Mouse (Mus musculus): ENCODE data around the gene Skap1. TPM values are rescaled to one million over a fixed set of nuclear protein-coding genes. Genes with fewer than 3 reads are reported as not detected.
"Not testable (repeated sequence)": the region's sequence is repeated elsewhere in the genome, so short reads cannot be mapped to it uniquely, and the experiment has no call there.

The Skap1 gene
- total RNA-seq, 2 experiments from 2014 or later = 0.16 to 0.19 TPM

DNA sequence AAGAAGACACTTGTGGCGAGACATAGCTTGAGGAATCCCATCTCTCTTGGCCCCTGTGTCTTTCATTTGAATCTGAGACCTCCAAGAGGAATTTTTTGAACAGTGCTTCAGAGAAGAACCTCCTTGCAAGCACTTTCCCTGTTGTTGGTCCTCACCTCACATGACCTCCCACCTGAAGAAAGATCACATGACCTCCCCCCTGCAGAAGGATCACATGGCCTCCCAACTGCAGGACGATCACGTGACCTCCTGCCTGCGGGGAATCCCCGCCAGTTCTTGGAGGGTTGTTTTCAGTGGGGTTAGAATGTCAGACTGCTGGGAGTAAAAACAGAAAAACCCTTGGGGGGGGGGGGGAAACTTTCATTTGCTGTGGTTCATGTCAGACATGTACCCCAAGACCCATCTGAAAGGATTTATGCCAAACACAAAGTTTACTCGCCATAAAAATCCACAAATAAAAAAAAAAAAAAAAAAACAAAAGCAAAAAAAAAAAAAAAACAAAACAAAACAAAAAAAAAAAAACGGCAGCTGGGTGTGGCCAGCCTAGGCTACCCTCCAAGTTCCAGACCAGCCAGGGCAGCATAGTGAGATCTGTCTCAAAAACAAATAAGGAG is 232.6 kb downstream of the Skap1 start:
- DNase-seq = no peak

DNA sequence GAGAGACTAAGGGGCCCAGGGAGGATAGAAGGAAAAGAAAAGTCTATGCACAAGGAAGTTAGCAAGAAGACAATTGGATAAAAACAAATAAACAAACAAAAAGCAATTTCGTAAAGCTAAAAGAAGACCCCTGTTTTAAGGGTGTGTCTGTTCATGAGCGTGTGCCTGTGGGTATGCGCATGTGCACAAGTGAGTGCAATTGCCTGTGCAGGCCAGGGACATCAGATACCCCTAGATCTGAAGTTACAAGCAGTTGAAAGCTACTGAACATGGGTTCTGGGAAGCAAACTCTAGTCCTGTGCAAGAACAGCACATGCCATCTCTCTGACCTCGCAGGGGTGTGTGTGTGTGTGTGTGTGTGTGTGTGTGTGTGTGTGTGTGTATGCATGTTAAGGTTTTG is 233.1 kb downstream of the Skap1 start:
- no peak for DNase-seq

DNA sequence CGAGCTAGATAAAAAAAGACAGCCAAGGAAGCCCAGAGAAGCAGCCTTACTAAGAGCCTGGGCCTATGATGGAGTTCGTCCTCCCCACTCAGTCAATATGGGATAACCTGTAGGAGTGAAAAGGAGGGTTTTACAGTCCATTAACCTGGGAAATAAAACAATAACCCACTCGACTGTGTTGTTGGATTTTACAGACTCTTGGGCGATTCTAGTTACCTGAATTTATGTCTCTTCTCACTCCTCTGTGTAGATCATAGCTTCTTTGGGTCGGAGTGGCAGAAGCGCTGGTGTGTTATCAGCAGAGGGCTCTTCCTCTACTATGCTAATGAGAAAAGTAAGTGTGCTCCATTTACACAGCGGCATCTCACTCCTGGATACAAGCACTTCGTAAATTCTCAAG is 239.4 kb downstream of the Skap1 start:
- DNase-seq = no peak

DNA sequence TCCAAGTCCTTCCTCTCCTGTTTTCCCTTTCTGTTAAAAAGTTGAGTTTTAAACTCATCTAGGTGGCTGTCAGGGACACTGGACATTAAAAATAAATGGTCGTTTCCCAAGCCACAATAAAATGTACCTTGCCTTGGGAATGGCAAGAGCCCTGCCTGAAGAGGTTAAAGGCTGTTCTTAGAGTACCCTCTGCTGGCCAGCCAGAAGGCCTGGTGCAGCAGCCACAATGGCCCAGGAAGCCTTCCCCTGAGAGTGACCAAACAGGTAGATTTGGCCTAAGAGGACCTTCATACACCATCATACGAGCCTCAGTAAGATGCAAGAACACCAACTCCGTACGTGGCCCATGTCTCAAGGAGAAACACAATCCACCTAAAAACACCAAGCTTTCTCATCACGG is 246.9 kb downstream of the Skap1 start:
- no peak for DNase-seq

DNA sequence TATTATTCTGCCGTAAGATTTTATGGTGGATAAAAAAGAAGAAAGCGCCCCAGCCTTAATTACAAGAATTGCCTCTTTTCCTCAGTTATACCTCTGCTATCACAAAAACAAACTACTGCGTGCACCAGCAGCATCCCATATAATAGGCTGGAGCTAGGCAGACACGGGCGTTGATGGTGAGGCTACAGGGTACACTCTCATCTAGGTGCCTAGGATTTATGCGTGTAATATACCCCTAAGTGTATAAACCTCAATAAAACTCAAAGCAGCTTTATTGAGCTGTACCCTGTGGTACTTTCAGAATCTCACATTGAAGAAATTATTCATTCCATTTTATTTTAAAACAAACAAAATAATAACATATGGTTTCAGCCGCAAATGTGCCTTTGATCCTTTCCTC is 247.3 kb downstream of the Skap1 start:
- no peak for DNase-seq

DNA sequence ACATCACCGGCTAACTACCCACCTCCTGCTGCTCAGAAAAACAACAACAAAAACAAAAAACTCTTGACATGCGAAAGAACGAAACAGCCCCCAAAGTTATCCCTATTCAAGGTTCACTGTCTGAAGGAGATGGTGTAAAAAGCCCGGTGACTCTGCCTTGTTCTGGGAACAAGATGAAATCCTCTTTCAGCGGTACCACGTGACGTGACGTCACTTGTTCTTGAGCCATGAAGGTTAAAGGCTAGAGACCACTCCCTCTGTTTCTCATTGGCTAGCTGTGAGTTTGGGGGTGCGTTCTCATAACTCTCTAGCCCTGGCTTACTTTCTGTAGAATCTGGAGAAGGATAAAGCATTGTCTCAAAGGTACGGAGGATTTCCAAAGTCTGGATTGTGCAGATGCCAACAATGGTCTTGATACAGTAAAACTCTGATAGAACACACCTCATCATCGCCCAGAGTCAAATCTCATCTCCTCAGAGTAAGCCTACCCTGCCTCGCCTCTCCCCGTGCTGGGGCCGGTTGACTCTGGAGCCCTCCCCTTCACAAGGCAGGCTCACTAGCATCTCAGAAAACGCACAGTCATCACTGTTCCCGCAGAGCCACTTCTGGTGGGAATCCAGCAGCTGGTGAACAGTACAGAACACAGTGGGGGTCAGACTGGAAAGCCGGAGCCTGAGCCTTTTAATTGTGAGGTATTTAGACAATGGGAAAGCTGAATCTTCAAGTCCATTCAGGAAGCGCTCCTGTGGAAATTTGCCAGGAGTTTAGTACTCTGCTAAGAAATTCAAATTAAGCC is 249.0 kb downstream of the Skap1 start:
- no peak for DNase-seq

DNA sequence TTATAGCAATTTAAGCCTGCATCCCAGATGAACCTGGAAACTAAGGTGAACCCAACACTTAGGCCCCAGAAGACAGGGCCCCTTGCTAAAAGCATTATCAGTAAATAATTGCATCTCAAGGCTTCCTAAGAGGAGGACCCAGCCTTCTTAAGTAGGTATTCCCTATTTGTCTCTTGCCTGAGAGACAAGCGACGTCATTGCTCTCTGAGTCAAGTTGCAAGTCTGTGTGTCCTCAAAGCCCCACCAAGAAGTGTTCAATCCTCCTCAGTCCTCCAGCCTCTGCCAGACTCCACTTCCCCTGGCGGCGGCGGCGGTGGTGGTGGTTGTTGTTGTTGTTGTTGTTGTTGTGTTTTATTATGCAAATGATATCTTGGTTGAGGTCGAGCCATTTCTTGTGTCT is 249.6 kb downstream of the Skap1 start:
- DNase-seq = no peak

DNA sequence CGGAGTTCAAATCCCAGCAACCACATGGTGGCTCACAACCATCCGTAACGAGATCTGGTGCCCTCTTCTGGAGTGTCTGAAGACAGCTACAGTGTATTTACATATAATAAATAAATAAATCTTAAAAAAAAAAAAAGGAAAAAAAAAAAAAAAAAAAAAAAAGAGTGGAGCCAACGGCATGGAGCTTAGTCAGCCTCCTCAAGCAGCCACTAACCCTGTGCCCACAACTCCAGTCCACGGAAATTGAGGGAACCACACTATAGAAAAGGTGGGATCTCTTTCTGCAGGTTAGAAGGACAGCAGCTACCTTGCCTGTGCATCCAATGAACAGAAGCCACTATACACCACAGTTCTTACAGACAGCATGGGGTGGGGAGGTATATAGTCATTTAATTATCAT is 250.8 kb downstream of the Skap1 start:
- DNase-seq = not testable (repeated sequence)

DNA sequence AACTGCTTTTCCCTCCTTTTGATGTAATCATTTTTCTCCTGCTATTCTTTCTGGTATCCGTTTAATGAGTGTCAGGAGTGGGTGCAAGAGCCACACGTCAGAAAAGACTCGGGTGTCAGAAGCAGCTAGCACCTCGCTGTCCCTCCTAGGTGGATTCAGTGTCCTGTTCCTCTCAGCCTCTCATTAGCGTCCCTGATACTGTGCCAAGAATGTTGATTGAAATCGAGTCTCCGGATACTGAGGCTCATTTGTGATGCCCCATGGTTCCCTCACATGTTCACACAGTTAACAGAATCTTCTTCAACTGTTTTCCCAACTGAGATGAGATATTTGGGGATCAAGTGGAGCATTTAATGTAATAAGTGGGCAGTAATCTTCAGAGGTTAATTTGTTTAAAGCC is 254.2 kb downstream of the Skap1 start:
- no peak for DNase-seq

DNA sequence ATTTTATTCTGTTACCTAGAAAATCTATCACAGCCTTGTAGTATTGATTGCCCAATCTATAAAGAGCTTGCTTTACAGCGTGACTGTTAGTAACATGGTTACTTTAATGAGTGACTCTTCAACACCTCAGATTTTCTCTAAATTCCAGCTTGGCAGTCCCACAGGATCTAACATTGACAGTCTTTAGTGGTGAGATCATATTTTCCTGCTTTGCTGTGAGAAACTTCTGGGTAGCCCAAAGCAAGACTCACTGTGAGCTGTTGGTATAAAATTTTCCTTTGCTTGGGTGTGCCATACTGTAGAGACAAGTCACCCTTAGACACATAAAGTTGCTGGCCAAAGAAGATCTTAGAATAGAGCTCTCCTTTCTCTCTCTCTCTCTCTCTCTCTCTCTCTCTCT is 261.4 kb downstream of the Skap1 start:
- DNase-seq = no peak

DNA sequence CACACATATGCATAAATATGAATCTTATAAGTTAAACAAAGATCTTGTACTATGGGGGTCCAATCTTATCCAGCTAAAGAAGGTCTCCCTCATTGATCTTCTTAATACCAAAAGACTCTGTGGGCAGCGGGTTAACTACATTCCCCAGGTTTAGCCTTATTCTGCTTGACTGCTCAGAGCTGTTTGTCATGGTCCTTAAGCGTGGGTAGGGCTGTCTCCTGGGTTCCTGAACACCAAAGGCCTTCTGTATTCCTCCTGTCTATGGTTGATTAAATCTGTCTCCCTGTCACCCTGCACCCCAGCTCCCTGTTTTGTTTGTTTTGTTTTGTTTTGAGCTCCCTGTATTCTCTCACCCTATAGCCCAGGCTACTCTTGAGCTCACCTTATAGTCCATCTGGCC is 264.2 kb downstream of the Skap1 start:
- DNase-seq = no peak

DNA sequence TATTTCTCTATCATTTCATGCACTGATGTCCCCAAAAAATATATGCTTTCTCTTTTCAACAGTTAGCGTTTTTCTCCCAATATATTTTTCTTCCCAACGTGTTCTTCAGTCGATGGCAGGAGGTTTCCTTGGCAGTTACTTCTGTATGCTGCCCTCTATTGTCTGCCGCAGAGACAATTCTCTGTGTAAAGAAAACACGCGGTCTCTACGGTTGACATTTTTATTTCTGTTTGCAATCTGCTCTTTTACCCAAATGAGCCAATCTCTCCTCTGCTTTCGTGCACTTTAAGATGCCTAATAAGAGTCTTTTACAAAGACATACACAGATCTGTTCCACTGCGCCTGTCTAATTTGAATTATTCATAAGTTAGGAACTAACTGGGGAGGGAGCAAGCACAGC is 265.1 kb downstream of the Skap1 start:
- no peak for DNase-seq

DNA sequence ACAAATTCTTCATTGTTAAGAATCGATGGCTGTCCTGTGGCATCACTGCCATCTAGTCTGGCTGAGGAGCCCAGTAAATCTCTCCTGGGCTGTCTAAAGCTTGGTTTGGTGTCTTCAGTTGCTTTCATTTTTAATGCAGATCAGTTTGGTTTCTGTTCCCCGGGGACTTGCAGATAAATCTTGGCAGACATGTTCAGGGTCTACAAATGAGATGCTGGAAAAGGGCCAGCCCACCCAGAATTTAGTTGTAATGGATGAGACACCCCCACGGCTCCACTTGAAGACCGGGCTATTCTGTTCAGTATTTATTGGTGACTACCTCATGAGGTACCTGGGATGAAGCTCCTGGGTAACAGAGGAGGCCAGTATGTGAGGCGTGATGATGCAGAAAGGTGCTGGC is 265.9 kb downstream of the Skap1 start:
- DNase-seq = no peak

DNA sequence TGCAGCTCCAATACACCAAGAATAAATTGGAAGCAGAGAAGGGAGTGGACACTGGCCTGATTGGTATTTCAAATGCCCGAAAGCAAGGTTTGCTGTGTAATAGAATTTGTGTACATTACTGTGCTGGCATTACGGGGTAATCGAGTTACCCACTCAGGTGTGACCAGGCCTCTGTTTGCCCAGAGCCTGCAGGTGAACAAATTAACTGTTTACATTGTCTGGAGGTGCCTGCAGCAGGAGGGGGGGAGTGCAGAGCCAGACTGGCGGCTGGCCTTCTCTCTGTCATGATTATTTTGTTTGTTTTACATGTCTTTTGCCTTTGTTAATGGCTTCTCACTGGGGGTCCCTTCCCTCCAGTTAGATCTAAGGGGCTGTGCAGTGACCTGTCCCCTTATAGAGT is 268.3 kb downstream of the Skap1 start:
- no peak for DNase-seq

DNA sequence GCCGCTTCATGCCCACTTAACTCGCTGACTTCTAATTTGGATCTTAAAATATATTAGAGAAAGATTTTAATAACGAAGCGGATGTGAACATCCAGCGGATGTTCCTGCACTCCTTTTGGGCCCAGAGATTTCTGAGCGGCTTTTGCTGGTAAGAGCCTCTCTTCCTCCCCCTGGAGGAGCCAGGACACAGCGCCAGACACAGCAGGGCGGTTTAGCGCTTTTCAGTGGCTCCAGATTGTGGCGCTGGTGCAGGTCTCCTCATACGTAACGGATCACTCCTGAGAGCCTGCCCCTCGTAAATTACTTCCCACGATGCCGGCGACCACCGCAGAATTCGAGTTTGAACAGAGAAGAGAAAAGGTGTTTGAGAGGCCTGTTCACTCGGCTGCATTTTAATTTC is 271.5 kb downstream of the Skap1 start:
- peak; percentile 55 for DNase-seq

DNA sequence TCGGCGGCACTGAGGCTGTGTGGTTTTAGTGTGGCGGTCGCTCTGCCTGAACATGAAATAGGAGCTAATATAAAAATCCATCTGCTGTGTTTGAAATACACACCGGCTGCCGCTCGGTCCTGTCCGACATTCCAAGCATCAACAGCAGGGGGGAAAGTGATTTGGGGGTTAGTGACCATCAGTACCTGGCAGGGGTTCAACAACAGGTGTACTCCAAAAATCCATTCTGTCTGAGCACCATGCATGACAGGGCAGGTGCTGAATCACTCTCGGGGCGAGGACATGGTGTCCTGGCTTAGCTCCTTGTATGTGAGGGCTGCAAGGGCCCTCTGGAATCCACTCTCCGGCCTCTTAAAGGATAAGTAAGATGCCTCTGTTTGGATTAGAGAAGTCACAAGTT is 272.0 kb downstream of the Skap1 start:
- no peak for DNase-seq

DNA sequence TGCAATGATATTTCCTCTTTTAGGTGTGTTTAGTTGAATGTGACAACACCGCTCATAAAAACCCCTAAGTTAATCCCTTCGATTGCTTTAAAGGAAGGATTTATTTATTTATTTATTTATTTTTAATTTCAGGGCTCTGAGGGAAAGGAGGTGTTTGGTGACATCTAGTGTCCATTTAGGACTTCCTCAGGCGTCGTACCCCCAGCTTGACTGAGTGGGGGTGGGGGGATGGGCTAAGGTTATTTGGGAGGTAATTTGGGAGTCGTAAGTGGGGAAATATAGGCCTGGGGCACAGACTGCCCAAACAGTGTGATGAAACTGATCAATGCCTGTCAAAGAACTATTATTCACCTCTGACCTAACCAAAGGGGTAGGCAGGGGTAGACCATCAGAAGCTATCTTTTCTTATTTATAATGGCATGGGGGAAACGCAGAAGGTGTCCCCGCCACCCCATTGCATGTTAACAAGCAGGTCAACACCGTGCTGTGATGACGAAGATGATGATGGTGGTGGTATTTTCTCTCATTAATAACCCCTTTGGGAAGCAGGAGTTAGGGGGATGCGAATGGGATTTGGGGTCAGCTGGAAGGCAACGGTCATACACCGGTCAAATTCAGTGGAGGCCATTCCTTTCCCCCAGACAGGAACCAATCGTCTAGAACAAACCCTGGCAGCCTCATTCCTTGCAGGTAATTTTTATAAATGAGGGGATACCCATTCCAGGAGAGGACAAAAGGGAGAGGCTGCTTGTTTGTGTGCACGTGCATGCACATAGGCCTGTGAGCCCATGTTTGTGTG is 273.5 kb downstream of the Skap1 start:
- DNase-seq = no peak

DNA sequence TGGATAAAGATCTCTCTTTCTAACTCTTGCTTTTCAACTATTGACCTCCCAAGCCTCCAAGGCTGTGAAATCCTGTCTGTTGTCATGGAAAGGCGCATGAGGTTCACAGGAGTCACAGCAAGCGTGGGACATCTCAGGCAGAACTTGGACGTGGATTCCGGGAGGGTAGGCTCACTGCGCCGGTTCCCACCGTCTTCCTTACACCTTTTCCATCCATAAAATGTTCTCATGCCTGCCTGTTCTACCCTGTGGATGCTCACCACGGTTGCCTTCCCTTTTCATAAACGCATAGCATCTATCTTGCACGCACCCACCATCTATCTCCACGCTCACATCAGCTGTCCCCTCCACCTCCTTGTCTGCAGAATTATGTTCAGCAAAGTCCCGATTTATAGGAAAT is 276.4 kb downstream of the Skap1 start:
- no peak for DNase-seq

DNA sequence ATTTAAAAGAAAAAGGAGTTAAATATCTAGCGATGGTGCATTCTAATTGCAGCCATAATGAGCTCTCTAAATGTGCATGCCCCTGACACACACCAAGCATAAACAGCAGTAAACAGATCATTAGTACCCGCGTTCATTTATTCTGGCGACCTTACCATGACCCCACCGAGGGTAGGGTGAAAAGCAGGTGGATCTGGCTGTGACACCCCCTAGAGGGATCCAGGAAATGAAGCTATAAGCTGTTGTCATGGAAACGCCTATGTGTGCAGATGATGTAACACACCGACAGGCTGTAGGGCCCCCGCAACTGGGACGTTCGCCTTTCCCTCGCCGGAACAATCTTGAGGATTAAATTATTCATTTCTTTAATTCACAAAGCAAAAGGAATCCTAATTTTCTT is 277.6 kb downstream of the Skap1 start:
- no peak for DNase-seq

DNA sequence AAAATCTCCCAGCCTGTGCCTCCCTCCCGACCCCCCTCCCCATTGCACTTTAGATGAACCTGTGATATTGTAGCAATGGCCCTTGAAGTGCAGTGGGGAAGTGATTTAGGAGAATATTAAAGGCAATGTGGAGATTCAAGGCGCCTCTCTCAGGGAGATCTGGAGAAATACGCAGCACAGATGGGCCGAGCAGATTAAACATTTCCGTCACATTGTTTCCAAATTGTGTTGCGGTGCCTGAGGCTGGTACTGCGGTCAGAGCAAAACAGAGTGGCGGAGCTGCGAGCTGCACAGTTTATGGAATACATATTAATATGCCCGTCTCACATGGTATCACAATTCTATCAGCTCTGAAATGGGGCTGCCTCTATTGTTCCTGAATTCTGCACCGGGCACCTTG is 278.6 kb downstream of the Skap1 start:
- no peak for DNase-seq

DNA sequence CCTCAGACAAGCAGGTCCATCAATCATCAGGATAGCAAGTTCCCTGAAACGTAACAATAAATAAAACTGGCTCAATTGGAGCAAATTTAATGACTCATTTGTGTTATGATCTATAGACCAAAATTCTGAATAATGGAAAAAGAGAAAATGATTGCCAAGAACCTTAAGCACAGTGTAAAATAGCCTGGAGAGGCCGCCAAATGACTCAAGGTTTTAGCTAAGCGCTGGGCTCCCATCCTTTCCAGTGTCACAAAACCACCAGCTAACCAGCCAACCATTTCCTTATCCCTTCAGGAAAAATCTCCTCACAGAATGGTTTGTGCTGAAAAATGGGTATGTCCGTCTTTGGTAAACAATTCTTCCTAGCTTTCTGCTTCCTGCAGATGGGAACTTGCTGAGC is 279.5 kb downstream of the Skap1 start:
- DNase-seq = no peak

DNA sequence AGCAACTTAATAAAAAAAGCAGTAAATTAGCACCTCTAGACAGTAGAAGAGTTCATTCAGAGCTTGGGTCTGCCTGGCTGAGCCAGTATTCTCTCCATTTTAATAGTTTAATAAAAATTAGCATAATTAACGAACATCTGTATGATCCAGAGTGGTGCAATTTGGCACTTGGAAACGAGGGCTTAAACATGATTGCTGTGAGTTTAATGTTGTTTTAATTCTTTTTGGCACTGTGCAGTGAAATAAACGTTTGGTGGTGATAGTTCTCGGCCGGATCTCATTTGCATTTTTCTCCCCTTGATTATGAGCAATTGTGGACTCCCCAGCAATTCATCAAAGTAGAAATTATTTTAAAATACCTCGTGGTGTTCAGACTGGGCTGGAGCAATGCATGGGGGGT is 282.3 kb downstream of the Skap1 start:
- DNase-seq = no peak

DNA sequence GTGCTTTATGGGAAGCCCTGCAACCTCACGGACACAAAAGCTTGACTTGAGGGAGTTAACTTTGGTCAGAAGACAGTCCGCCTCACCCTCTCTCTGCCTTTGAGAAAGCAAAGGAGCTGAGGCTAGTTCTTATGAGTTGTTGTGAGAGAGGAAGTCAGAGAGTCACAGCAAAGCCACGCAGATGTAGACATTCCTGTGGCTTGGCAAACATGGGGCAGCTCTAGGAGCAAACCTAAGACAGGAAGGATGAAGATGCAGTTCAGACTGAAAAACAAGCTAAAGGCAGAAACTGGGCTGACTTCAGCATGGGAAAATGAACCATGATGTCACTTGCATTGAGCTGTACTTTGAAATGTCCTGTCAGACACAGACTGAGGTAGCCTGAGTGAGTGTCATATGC is 283.2 kb downstream of the Skap1 start:
- no peak for DNase-seq

DNA sequence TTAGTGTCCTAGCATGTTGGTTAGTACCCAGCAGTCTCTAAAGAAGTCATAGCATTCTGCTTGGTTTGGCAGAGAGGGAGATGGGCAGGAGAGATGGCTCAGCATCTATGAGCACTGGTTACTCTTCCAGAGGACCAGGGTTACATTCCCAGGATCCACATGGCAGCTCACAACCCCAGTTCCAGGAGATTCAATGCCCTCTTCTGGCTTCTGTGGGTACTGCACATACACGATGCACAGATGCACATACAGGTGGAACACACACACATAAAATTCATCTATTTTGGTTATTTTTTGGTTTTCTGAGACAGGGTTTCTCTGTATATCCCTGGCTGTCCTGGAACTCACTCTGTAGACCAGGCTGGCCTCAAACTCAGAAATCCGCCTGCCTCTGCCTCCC is 290.9 kb downstream of the Skap1 start:
- DNase-seq = no peak
